Mouse (Mus musculus) kidney, adult 9 months (tissue): ENCODE measurements around the gene Mettl21c.
"Not testable (repeated sequence)": the region's sequence is repeated elsewhere in the genome, so short reads cannot be mapped to it uniquely, and the experiment has no call there.

ENCODE experiments used
- DNase-seq: peaks from one replicate; pipeline ENCODE4 v3.0.0; 2022

Mettl21c gene

GRCm38 (mm10) chr1:44019934-44020333 lies at the start of gene Mettl21c:
TSS of gene Mettl21c (minus strand) at chr1:44020034.
- DNase-seq, result no peak

GRCm38 (mm10) chr1:44064625-44065024 lies 44.8 kb upstream of the Mettl21c start:
- peak; percentile 76 for DNase-seq

- DNase-seq, result no peak
Measured at GRCm38 (mm10) chr1:44063439-44063838, 43.6 kb upstream of the Mettl21c start.

- no peak for DNase-seq
Measured at GRCm38 (mm10) chr1:44061836-44062235, 42.0 kb upstream of the Mettl21c start, which contains the start of gene Gm8251. TSS of gene Gm8251 (minus strand) at chr1:44061936.

GRCm38 (mm10) chr1:44057805-44058204 lies 38.0 kb upstream of the Mettl21c start:
- no peak for DNase-seq

GRCm38 (mm10) chr1:44046556-44046955 lies 26.7 kb upstream of the Mettl21c start:
- DNase-seq, result no peak

GRCm38 (mm10) chr1:44045689-44046088 lies 25.9 kb upstream of the Mettl21c start:
- DNase-seq, result not testable (repeated sequence)

- no peak for DNase-seq
Measured at GRCm38 (mm10) chr1:44042555-44042915, 22.7 kb upstream of the Mettl21c start.

- peak; percentile 69 for DNase-seq
Measured at GRCm38 (mm10) chr1:44041797-44042554, 22.1 kb upstream of the Mettl21c start.

GRCm38 (mm10) chr1:44032948-44033347 lies 13.1 kb upstream of the Mettl21c start:
- no peak for DNase-seq

- DNase-seq, result no peak
Measured at GRCm38 (mm10) chr1:44032213-44032612, 12.4 kb upstream of the Mettl21c start.

- peak; percentile 59 for DNase-seq
Measured at GRCm38 (mm10) chr1:44027651-44028050, 7.8 kb upstream of the Mettl21c start.

GRCm38 (mm10) chr1:44022656-44023055 lies 2.8 kb upstream of the Mettl21c start:
- no peak for DNase-seq

GRCm38 (mm10) chr1:44015556-44015955 lies 4.3 kb downstream of the Mettl21c start:
- DNase-seq, result peak; percentile 68

GRCm38 (mm10) chr1:44004513-44004912 lies 15.3 kb downstream of the Mettl21c start:
- DNase-seq, result no peak

- DNase-seq, result no peak
Measured at GRCm38 (mm10) chr1:43996914-43997589, 22.8 kb downstream of the Mettl21c start.

- DNase-seq, result no peak
Measured at GRCm38 (mm10) chr1:43971089-43971488, 48.7 kb downstream of the Mettl21c start.

- no peak for DNase-seq
Measured at GRCm38 (mm10) chr1:43969361-43969760, 50.5 kb downstream of the Mettl21c start.

GRCm38 (mm10) chr1:43966756-43967155 lies 53.1 kb downstream of the Mettl21c start:
- DNase-seq, result peak; percentile 19

- no peak for DNase-seq
Measured at GRCm38 (mm10) chr1:43964381-43964780, 55.5 kb downstream of the Mettl21c start.
